Mouse (Mus musculus): Measurements from ENCODE around the gene Neurod2.

DNA sequence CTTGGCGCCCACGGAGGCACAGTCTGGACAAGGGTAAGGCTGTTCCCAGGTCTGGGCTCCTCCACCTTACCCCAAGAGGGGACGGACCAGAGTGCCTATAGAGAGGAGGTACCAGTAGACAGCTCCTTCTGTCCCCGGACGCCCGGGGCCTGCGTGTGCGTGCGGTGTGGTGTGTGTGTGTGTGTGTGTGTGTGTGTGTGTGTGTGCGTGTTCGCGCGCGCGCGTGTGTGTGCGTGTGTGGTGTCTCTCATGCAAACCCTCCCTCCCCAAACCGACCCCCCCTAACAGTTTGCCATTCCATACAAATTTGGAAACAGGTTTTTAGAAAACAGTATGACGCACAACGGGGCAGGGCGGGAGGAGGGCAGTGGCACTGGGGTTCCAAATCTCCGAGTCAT, 3.6 kb downstream of the Neurod2 start:
- TF ChIP-seq ZC3H11A (IDR thresholded peaks at IDR 0.05; ENCODE audit: borderline replicate concordance, low read depth, low read length) (no peak), ZNF384 (IDR thresholded peaks at IDR 0.05; ENCODE audit: low read depth, low read length) (no peak), HCFC1 (IDR thresholded peaks at IDR 0.05; ENCODE audit: borderline replicate concordance, insufficient read depth, low read length) (no peak), CHD2 (IDR thresholded peaks at IDR 0.05; ENCODE audit: low read depth, low read length) (no peak), MAFK (IDR thresholded peaks at IDR 0.05; ENCODE audit: insufficient read depth, low read depth, low read length) (no peak)
